Mouse (Mus musculus) heart, embryonic 10.5 days (tissue): ENCODE data around the gene Dnajc6. TPM values are rescaled to one million over a fixed set of nuclear protein-coding genes. Genes with fewer than 3 reads are reported as not detected.

Experiments
- DNase-seq: peaks from one replicate; pipeline ENCODE4 v3.0.0-alpha.2; 2017; ENCODE audit warnings: low spot score
- H3K27ac ChIP-seq: fragments of 300-500 bp; sonication (generic); 2 replicates; pipeline ENCODE4 v1.5.1; 2016; ENCODE audit warnings: mild to moderate bottlenecking
- H3K27me3 ChIP-seq: fragments of 300-500 bp; sonication (generic); 2 replicates; pipeline ENCODE4 v1.6.1; 2016; ENCODE audit warnings: mild to moderate bottlenecking; ENCODE audit not compliant: poor library complexity, insufficient read depth, severe bottlenecking
- H3K36me3 ChIP-seq: fragments of 300-500 bp; sonication (generic); 2 replicates; pipeline ENCODE4 v1.6.1; 2016; ENCODE audit warnings: mild to moderate bottlenecking, moderate library complexity
- H3K4me1 ChIP-seq: fragments of 300-500 bp; sonication (generic); 2 replicates; pipeline ENCODE4 v1.6.1; 2016; ENCODE audit warnings: mild to moderate bottlenecking
- H3K4me3 ChIP-seq: fragments of 300-500 bp; sonication (generic); 2 replicates; pipeline ENCODE4 v1.5.1; 2016; ENCODE audit warnings: mild to moderate bottlenecking, moderate library complexity
- H3K9me3 ChIP-seq: fragments of 300-500 bp; sonication (generic); 2 replicates; pipeline ENCODE4 v1.6.1; 2016; ENCODE audit warnings: mild to moderate bottlenecking, moderate library complexity
- WGBS: fragments of 180-500 bp; shearing (Covaris S2); methylation state at CpG from one replicate; pipeline ENCODE4 v1.1.7; 2016; 5-methylcytosine and 5-hydroxymethylcytosine counted together
- polyA plus RNA-seq: library from polyadenylated mRNA; unstranded; fragments of >200 nt; fragmentation: Nextera tagmentation; extraction: Ambion mirVana; gene quantifications from 2 replicates; pipeline ENCODE4 v1.2.1, GENCODE M21; 2016

Dnajc6 gene
- polyA plus RNA-seq, 1 experiment from 2014 or later, result 0.44 TPM

DNA sequence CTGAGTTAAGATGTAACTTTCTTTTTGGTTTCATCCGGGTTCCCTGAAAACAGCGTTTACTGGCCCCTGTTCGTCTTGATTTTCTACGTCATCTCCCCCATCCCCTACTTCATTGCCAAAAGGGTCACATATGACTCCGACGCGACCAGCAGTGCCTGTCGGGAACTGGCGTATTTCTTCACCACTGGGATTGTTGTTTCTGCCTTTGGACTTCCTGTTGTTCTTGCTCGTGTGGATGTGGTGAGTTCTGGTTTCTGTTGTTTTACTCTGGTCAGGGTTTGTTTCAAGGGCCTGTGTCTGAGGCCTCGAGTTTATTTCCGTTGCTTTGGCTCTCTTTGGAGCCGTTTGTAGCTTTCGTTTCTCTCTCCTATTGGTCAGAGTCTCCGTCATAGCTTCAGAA is 159.6 kb downstream of the Dnajc6 start:
- Histone ChIP-seq H3K4me1 (no peaks in the 10 kb centered on the region), H3K27ac (no peak overlapping the region), H3K9me3 (no peaks in the 10 kb centered on the region), H3K27me3 (no peaks in the 10 kb centered on the region), H3K4me3 (no peak overlapping the region), H3K36me3 (peaks cover 26% of the 10 kb centered on the region)
- WGBS, result 74% methylated on average over 15 of the region's 15 CpGs
- peak; percentile 41 for DNase-seq

DNA sequence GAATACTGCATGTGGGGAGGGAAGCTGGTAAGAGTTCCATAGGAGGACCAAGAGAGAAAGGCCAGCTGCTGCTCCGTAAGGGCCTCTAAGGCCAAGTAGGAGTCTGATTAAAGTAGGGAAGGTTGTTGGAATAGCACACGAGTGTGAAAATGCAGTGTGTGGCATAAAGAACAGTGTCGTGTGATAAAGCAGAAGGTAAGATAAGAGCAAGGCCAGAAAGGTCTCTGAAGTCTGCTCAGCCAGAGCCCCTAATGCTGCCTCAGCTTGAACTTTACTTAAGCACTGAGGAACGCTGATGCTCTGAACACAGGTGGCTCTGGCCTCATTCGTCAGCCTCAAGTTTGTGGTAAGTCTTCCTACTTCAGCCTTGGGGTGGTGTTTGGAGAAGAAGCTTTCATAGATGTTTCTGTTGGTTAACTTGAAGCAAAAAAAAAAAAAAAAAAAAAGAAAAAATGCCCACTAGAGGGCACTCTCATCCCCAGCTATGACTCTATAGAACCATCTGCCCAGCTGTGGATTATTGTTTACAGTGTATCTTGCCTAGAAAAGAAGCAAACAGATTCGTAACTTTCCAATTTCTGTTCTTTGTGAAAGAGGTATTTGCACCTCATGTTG is 160.6 kb downstream of the Dnajc6 start:
- Histone ChIP-seq H3K4me3 (no peak overlapping the region), H3K27me3 (no peaks in the 10 kb centered on the region), H3K27ac (no peak overlapping the region), H3K9me3 (no peaks in the 10 kb centered on the region), H3K4me1 (no peaks in the 10 kb centered on the region), H3K36me3 (peaks cover 36% of the 10 kb centered on the region)
- no peak for DNase-seq
- WGBS, result 36% methylated on average over 6 of the region's 6 CpGs

GRCm38 (mm10) chr4:101664160-101664750 is 167.8 kb downstream of the Dnajc6 start:
- H3K9me3 ChIP-seq, result no peaks in the 10 kb centered on the region
- no peaks in the 10 kb centered on the region for H3K27me3 ChIP-seq
- no peaks in the 10 kb centered on the region for H3K4me1 ChIP-seq
- H3K4me3 ChIP-seq, result no peak overlapping the region
- no peak overlapping the region for H3K27ac ChIP-seq
- WGBS, result 64% methylated on average over 9 of the region's 9 CpGs
- H3K36me3 ChIP-seq, result peaks cover 39% of the 10 kb centered on the region
- peak; percentile 66 for DNase-seq

DNA sequence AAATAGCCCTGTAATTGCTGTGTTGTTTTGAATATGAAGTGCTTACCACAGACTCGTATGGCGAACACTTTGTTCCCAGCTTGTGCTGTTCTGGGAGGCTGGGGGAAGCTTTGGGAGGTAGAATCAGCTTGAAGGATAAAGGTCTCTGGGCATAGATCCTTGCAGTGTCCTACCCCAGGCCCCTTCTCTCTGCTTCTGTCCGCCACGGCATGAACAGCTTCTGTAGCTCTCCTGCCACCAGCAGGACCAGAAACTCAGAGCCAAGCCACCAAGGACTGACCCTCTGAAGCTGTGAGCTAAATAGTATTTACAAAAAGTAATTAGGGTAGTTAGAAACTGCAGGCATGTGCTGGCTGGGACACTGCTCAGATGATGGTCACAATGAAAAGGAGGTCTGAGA is 168.3 kb downstream of the Dnajc6 start:
- DNase-seq, result peak; percentile 67
- no peak overlapping the region for H3K27ac ChIP-seq
- WGBS, result 90% methylated on average over 4 of the region's 4 CpGs
- no peak overlapping the region for H3K4me3 ChIP-seq
- no peaks in the 10 kb centered on the region for H3K4me1 ChIP-seq
- no peaks in the 10 kb centered on the region for H3K27me3 ChIP-seq
- no peaks in the 10 kb centered on the region for H3K9me3 ChIP-seq
- peaks cover 34% of the 10 kb centered on the region for H3K36me3 ChIP-seq

DNA sequence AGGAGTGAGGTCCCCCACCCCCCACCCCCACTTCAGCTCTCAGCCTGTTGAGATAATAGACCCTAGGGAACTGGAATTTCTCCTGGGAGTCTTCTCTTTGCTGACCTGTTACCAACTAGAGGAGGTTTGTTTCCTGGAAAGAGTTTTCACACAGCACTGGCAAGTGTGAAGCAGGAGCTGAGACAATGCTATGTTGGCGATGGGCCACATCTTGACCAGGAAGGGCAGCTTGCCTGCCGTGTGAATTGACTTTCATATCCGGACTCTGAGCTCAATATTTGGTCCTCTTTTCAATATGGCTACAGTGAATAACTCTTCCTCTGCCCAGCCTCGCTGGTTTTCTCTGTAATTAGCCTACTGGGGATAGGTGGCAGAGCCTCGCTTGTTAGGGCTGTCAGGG is 172.7 kb downstream of the Dnajc6 start:
- 68% methylated on average over 5 of the region's 5 CpGs for WGBS
- DNase-seq, result no peak
- no peak overlapping the region for H3K4me3 ChIP-seq

GRCm38 (mm10) chr4:101669811-101670210 is 173.4 kb downstream of the Dnajc6 start:
- Histone ChIP-seq H3K27me3 (no peaks in the 10 kb centered on the region), H3K4me3 (no peak overlapping the region), H3K36me3 (no peaks in the 10 kb centered on the region), H3K27ac (no peak overlapping the region), H3K9me3 (no peaks in the 10 kb centered on the region), H3K4me1 (no peaks in the 10 kb centered on the region)
- 79% methylated on average over 5 of the region's 5 CpGs for WGBS
- DNase-seq, result no peak

More for the DNA sequence above, 172.7 kb downstream of the Dnajc6 start:
- H3K9me3 ChIP-seq, result no peaks in the 10 kb centered on the region
- no peaks in the 10 kb centered on the region for H3K4me1 ChIP-seq
- H3K27ac ChIP-seq, result no peak overlapping the region
- H3K27me3 ChIP-seq, result no peaks in the 10 kb centered on the region
- no peaks in the 10 kb centered on the region for H3K36me3 ChIP-seq

DNA sequence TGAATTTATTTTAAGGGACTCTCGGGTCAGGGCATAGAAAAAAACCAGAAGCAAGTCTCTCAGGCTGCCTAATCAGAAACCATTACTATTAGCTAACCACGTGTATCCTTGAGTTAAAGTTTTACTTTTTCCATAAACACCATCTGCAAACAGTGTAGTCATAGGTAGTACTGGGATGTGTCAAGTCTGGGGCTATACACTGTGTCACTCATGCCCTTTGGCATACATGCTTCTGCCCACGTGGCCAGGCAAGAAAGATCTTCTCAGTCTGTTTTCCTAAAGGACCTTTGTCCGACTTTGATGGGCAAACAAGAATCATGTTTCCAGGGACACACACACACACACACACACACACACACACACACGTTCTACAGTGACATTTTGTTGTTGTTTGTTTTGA is 178.3 kb downstream of the Dnajc6 start:
- Histone ChIP-seq H3K4me3 (no peak overlapping the region), H3K36me3 (no peaks in the 10 kb centered on the region), H3K4me1 (no peaks in the 10 kb centered on the region), H3K9me3 (no peaks in the 10 kb centered on the region), H3K27ac (no peak overlapping the region), H3K27me3 (no peaks in the 10 kb centered on the region)
- 70% methylated on average over 5 of the region's 5 CpGs for WGBS
- no peak for DNase-seq

- no peak overlapping the region for H3K4me3 ChIP-seq
- H3K27me3 ChIP-seq, result no peaks in the 10 kb centered on the region
- no peaks in the 10 kb centered on the region for H3K4me1 ChIP-seq
- H3K36me3 ChIP-seq, result no peaks in the 10 kb centered on the region
- no peak for DNase-seq
- 78% methylated on average over 4 of the region's 4 CpGs for WGBS
- no peaks in the 10 kb centered on the region for H3K9me3 ChIP-seq
- no peak overlapping the region for H3K27ac ChIP-seq
These were observed 179.3 kb downstream of the Dnajc6 start for GRCm38 (mm10) chr4:101675726-101676125.

GRCm38 (mm10) chr4:101682620-101683019 is 186.2 kb downstream of the Dnajc6 start:
- Histone ChIP-seq H3K27me3 (no peaks in the 10 kb centered on the region), H3K27ac (no peak overlapping the region), H3K4me1 (no peaks in the 10 kb centered on the region), H3K9me3 (no peaks in the 10 kb centered on the region), H3K36me3 (no peaks in the 10 kb centered on the region), H3K4me3 (no peak overlapping the region)
- no peak for DNase-seq
- 78% methylated on average over 4 of the region's 4 CpGs for WGBS

DNA sequence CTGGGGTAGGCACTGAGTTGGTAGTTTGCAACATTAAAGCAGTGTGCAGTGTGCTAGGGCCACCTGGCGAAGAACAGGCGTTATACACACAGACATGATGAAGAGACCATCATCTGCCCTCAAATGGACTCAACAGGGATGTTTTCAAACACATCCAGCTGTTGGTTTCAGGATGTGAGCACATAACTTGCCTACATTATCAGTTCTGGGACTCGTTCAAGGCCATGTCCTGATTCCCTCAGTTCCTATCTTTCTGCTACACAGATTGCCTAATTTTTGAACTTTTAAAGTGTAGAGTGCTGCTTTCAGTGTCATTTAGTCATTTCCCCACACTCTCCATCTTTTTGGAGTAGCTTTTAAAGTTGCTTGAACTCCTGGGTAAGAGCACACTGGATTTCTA is 186.6 kb downstream of the Dnajc6 start:
- Histone ChIP-seq H3K36me3 (no peaks in the 10 kb centered on the region), H3K4me1 (no peaks in the 10 kb centered on the region), H3K9me3 (no peaks in the 10 kb centered on the region), H3K27ac (no peak overlapping the region), H3K4me3 (no peak overlapping the region), H3K27me3 (no peaks in the 10 kb centered on the region)
- WGBS, result 70% methylated on average over 3 of the region's 3 CpGs
- DNase-seq, result no peak

DNA sequence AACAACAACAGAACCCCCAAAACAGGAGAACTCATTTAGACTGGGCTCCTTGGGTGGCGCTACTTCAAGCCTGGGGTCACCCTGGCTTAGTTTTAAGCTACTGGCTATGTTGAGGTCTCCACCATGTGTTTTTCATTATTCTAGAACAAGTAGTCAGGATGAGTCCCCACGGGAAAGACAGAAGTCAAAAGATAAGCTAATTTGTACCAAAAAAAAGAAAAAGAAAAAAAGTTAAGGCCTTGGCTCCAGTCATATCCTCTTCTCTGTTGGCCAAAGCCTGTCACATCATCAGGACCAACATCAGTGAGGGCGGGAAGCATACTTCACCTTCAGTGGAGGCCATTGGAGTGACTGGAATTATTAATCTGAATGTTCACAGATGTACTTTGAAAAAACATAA is 188.4 kb downstream of the Dnajc6 start:
- no peaks in the 10 kb centered on the region for H3K9me3 ChIP-seq
- no peaks in the 10 kb centered on the region for H3K36me3 ChIP-seq
- DNase-seq, result no peak
- WGBS, result 83% methylated on average over 3 of the region's 3 CpGs
- H3K27ac ChIP-seq, result no peak overlapping the region
- no peaks in the 10 kb centered on the region for H3K4me1 ChIP-seq
- no peak overlapping the region for H3K4me3 ChIP-seq
- no peaks in the 10 kb centered on the region for H3K27me3 ChIP-seq

- H3K4me3 ChIP-seq, result no peak overlapping the region
- H3K27ac ChIP-seq, result no peak overlapping the region
- no peaks in the 10 kb centered on the region for H3K27me3 ChIP-seq
- no peaks in the 10 kb centered on the region for H3K36me3 ChIP-seq
- H3K9me3 ChIP-seq, result no peaks in the 10 kb centered on the region
- 78% methylated on average over 13 of the region's 13 CpGs for WGBS
- H3K4me1 ChIP-seq, result no peaks in the 10 kb centered on the region
- DNase-seq, result no peak
These were observed 189.9 kb downstream of the Dnajc6 start for GRCm38 (mm10) chr4:101686227-101686810.

DNA sequence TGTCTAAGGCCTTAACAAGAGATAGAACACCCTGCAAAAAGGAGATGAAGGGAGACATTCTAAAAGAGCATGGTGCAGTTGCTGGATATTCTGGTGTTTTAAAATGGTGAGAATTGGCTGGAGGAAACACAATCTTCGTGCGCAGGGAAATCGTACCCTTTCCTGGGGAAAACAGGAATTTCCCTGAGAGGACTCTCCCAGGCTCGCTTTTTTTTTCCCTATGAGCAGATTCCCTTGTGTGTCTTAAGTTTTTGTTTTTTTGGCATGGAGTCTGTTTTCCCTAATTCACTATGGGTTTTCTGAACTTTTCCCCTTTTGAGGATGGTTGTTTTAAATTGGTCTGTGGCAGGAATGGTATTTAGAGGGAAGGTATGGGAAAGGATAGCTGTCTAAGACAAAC is 192.8 kb downstream of the Dnajc6 start:
- Histone ChIP-seq H3K4me1 (no peaks in the 10 kb centered on the region), H3K36me3 (no peaks in the 10 kb centered on the region), H3K27ac (no peak overlapping the region), H3K9me3 (no peaks in the 10 kb centered on the region), H3K4me3 (no peak overlapping the region), H3K27me3 (no peaks in the 10 kb centered on the region)
- DNase-seq, result no peak
- WGBS, result 82% methylated on average over 4 of the region's 4 CpGs
